Mouse (Mus musculus) lung, embryonic 16.5 days (tissue): Measurements from ENCODE around the gene Rbfox2. TPM values are rescaled to one million over a fixed set of nuclear protein-coding genes. Genes with fewer than 3 reads are reported as not detected.
A peak's percentile ranks its signal among the peaks of the same experiment; 100 is the strongest.
"Not testable (repeated sequence)": the region's sequence is repeated elsewhere in the genome, so short reads cannot be mapped to it uniquely, and the experiment has no call there.

Source experiments
- ATAC-seq: fragments of 200-750 bp; cut with Nextera tagmentation; 2 replicates; pipeline ENCODE4 v1.8.0; 2017; ENCODE audit warnings: low read depth, mild to moderate bottlenecking, moderate library complexity
- H3K27ac ChIP-seq: fragments of 300-500 bp; sonication (generic); 2 replicates; pipeline ENCODE4 v1.5.1; 2014; ENCODE audit warnings: mild to moderate bottlenecking, control low read depth, low read length
- H3K27me3 ChIP-seq: fragments of 300-500 bp; sonication (generic); 2 replicates; pipeline ENCODE4 v1.6.1; 2014; ENCODE audit warnings: low read depth, low read length, mixed read lengths; ENCODE audit not compliant: control insufficient read depth, insufficient read depth
- H3K36me3 ChIP-seq: fragments of 300-500 bp; sonication (generic); 2 replicates; pipeline ENCODE4 v1.6.1; 2014; ENCODE audit warnings: low read length; ENCODE audit not compliant: control insufficient read depth, insufficient read depth
- H3K4me1 ChIP-seq: fragments of 300-500 bp; sonication (generic); replicated peaks from 2 replicates; pipeline ENCODE4 v1.6.1; 2014; ENCODE audit warnings: low read length, mixed read lengths; ENCODE audit not compliant: control insufficient read depth, insufficient read depth
- H3K4me2 ChIP-seq: fragments of 300-500 bp; sonication (generic); 2 replicates; pipeline ENCODE4 v1.6.1; 2014; ENCODE audit warnings: low read depth, low read length, control low read depth
- H3K4me3 ChIP-seq: fragments of 300-500 bp; sonication (generic); 2 replicates; pipeline ENCODE4 v1.5.1; 2014; ENCODE audit warnings: mild to moderate bottlenecking, low read length, control low read depth
- H3K9ac ChIP-seq: fragments of 300-500 bp; sonication (generic); 2 replicates; pipeline ENCODE4 v1.6.1; 2014; ENCODE audit warnings: low read length, control low read depth
- H3K9me3 ChIP-seq: fragments of 300-500 bp; sonication (generic); 2 replicates; pipeline ENCODE4 v1.6.1; 2016; ENCODE audit warnings: low read length; ENCODE audit not compliant: control insufficient read depth
- WGBS: fragments of 180-500 bp; shearing (Covaris S2); extraction: QIAGEN DNeasy Blood & Tissue Kit; methylation state at CpG from one replicate; pipeline ENCODE4 v1.1.7; 2014; 5-methylcytosine and 5-hydroxymethylcytosine counted together
- polyA plus RNA-seq: library from polyadenylated mRNA; unstranded; fragments of >200 nt; fragmentation: Nextera tagmentation; extraction: Ambion mirVana; gene quantifications from 2 replicates; pipeline ENCODE4 v1.2.1, GENCODE M21; 2015

The Rbfox2 gene
- polyA plus RNA-seq, 1 experiment from 2014 or later, result 41.9 TPM

- no peak overlapping the region for H3K27ac ChIP-seq
- no peak overlapping the region for H3K4me3 ChIP-seq
- 56% methylated on average over 6 of the region's 6 CpGs for WGBS
- H3K9me3 ChIP-seq, result no peaks in the 10 kb centered on the region; the same call in 1 of the 2 replicates
- no peaks in the 10 kb centered on the region for H3K27me3 ChIP-seq
- no peak overlapping the region for H3K9ac ChIP-seq
- no peak overlapping the region for H3K4me2 ChIP-seq
- no peaks in the 10 kb centered on the region for H3K36me3 ChIP-seq
- H3K4me1 ChIP-seq, result 0 out of 2 replicates have a peak, but pooled peaks cover 2% of the 10 kb centered on the region
- ATAC-seq, result no peak
These were observed 240.6 kb downstream of the Rbfox2 start for GRCm38 (mm10) chr15:77066233-77066632.

GRCm38 (mm10) chr15:77065259-77065852 is 241.4 kb downstream of the Rbfox2 start:
- Histone ChIP-seq H3K4me3 (no peak overlapping the region), H3K36me3 (no peaks in the 10 kb centered on the region), H3K9me3 (no peaks in the 10 kb centered on the region; the same call in 1 of the 2 replicates), H3K9ac (no peak overlapping the region), H3K4me2 (no peak overlapping the region), H3K27me3 (no peaks in the 10 kb centered on the region), H3K4me1 (0 out of 2 replicates have a peak, but pooled peaks cover 2% of the 10 kb centered on the region), H3K27ac (no peak overlapping the region)
- WGBS, result 74% methylated on average over 6 of the region's 6 CpGs
- no peak for ATAC-seq

DNA sequence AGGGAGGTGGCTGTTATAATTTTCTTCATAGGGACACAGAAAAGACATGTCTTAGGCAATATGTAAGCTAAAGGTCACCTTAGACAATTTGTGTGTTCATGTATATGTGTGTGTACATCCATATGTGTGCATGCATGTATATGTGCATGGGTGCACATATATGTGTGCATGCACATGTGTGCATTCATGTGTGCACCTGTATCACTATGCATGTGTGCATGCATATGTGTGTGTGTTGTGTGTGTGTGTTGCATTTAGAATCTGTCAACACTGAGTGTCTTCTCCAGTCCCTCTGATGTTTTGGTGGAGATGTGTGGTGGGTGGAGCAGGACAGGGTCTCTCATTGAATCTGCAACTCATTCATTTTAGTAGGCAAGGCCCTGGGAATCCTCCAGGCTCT is 244.1 kb downstream of the Rbfox2 start:
- Histone ChIP-seq H3K9ac (no peak overlapping the region), H3K4me1 (no peaks in the 10 kb centered on the region), H3K4me3 (no peak overlapping the region), H3K27ac (no peak overlapping the region), H3K27me3 (no peaks in the 10 kb centered on the region), H3K4me2 (no peak overlapping the region), H3K36me3 (no peaks in the 10 kb centered on the region), H3K9me3 (no peaks in the 10 kb centered on the region; the same call in 1 of the 2 replicates)
- no peak for ATAC-seq

DNA sequence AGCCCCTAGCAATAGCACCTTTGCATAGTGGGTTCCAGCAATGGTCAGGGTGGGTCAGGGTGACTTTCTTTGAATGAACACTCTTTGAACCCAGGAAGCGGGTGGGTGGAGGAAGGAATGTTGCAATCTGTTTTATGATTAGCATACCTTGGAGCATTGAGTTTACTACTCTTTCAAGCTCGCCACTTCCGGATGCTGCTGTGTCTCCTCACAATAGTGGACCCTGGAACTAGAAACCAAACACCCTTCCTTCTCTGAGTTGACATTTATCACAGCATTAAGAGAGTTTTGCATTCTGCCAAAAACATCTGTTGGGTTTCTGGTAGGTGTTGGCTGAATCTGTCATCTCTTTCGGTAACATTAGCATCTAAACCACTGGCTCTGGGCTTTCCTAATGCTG is 247.4 kb downstream of the Rbfox2 start:
- ATAC-seq, H3K36me3 ChIP-seq, H3K4me3 ChIP-seq, H3K4me1 ChIP-seq, H3K4me2 ChIP-seq, H3K27ac ChIP-seq, H3K9ac ChIP-seq, H3K9me3 ChIP-seq, H3K27me3 ChIP-seq: not testable (repeated sequence)
- 82% methylated on average over 4 of the region's 4 CpGs for whole genome bisulfite sequencing

DNA sequence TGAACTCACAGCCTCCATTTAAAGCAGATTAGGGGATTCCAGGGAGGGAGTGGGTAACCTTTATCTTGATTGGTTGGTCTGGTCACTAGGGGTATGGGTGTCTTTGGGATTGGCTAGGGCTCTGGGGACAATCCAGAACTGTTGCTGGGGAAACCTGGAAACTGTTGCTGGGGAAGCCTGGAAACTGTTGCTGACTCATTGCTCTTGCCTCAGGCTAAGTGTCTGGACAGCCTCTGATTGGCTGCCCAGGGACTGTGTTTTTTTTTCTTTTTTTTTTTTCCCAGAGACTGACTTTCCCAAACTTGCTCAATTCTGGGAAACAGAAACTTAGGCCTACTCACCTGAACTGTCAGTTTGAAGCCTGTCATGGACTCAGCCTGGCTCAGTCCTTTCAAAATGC is 248.2 kb downstream of the Rbfox2 start:
- no peaks in the 10 kb centered on the region for H3K27me3 ChIP-seq
- H3K4me1 ChIP-seq, result peaks cover 10% of the 10 kb centered on the region
- H3K36me3 ChIP-seq, result no peaks in the 10 kb centered on the region
- ATAC-seq, result no peak
- no peak overlapping the region for H3K4me3 ChIP-seq
- no peak overlapping the region for H3K27ac ChIP-seq
- H3K9me3 ChIP-seq, result no peaks in the 10 kb centered on the region
- no peak overlapping the region for H3K9ac ChIP-seq
- H3K4me2 ChIP-seq, result no peak overlapping the region

DNA sequence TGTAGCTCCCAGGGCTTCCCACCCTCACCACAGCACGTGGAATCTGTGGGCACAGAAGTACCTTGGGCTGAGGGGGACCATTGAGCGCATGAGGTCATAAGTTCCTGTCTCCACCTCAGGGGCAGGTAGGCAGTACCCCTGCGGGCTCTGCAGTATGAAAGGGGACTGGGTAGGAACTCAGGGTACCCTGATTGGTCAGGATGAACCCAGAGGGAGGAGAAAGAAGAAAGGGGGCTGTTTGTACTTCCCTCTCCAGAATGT is 250.1 kb downstream of the Rbfox2 start:
- 22% methylated on average over 3 of the region's 3 CpGs for WGBS
- Histone ChIP-seq H3K36me3 (no peaks in the 10 kb centered on the region), H3K4me1 (peaks cover 10% of the 10 kb centered on the region), H3K9me3 (no peaks in the 10 kb centered on the region), H3K27me3 (no peaks in the 10 kb centered on the region), H3K9ac (no peak overlapping the region), H3K4me3 (no peak overlapping the region), H3K4me2 (no peak overlapping the region), H3K27ac (peak overlapping the region; percentile 33; the same call in 1 of the 2 replicates)
- ATAC-seq, result peak; percentile 70; the same call in 1 of the 2 replicates

- Histone ChIP-seq H3K9ac (no peak overlapping the region), H3K4me2 (no peak overlapping the region), H3K4me3 (no peak overlapping the region), H3K4me1 (peaks cover 10% of the 10 kb centered on the region), H3K27ac (peak overlapping the region; percentile 33), H3K27me3 (no peaks in the 10 kb centered on the region), H3K36me3 (no peaks in the 10 kb centered on the region), H3K9me3 (no peaks in the 10 kb centered on the region)
- WGBS, result 16% methylated on average over 6 of the region's 6 CpGs
- peak; percentile 77 for ATAC-seq
These were observed 250.6 kb downstream of the Rbfox2 start for GRCm38 (mm10) chr15:77056001-77056790.

DNA sequence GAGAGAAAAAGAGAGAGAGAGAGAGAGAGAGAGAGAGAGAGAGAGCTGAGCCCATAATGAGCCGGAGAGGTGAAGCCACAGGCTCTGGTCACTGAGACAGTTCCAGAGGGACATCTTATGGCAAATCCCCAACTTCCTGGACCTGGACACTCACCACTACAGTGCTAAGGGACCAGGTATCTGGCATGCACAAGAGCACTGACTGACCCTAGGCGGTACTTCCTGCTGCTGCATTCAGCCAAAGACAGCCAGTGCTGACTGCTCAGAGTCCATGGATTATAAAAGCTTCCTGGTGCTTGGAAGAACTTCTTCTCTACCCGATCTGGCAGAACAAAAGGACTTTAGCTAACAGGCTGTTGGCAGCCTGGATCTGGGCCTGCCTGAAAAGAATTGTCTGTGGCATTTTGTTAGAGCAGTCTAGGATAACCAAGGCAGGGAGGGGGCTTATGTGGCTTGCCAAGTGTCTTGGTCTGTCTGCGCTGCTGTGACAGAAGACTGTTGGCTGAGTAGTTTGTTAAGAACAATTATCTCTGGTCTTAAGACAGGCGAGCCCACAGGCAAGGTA is 252.1 kb downstream of the Rbfox2 start:
- no peak overlapping the region for H3K4me3 ChIP-seq
- no peak overlapping the region for H3K27ac ChIP-seq
- H3K27me3 ChIP-seq, result no peaks in the 10 kb centered on the region
- no peak for ATAC-seq
- H3K36me3 ChIP-seq, result no peaks in the 10 kb centered on the region
- WGBS, result 57% methylated on average over 5 of the region's 5 CpGs
- H3K9me3 ChIP-seq, result no peaks in the 10 kb centered on the region
- no peak overlapping the region for H3K9ac ChIP-seq
- H3K4me2 ChIP-seq, result no peak overlapping the region
- H3K4me1 ChIP-seq, result peaks cover 10% of the 10 kb centered on the region

DNA sequence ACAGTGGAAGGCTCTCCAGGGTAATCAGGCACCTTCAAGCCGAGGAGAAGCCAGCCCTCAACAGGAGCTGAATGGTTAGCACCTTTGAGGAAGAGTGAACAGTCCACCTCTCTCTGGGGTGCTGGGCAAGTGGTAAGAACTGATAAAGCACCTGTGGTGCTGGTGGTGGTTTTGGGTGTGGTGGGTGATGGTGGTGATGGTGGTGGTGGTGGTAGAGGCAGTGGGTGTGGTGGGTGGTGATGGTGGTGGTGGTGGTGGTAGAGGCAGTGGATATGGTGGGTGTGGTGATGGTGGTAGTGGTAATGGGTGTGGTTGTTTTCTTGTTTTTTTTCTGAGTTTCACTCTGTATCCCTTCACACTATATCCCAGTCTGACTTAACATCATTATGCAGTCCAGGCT is 253.8 kb downstream of the Rbfox2 start:
- WGBS, result 79% methylated on average over 1 of the region's 1 CpGs
- no peaks in the 10 kb centered on the region for H3K27me3 ChIP-seq
- H3K4me1 ChIP-seq, result peaks cover 10% of the 10 kb centered on the region
- no peaks in the 10 kb centered on the region for H3K36me3 ChIP-seq
- no peak overlapping the region for H3K27ac ChIP-seq
- H3K4me2 ChIP-seq, result no peak overlapping the region
- H3K9ac ChIP-seq, result no peak overlapping the region
- no peak overlapping the region for H3K4me3 ChIP-seq
- ATAC-seq, result no peak
- H3K9me3 ChIP-seq, result no peaks in the 10 kb centered on the region
